Mouse (Mus musculus) G1E (cell line): Measurements from ENCODE around the gene Wfdc6b.

Experiments
- CTCF ChIP-seq: IDR thresholded peaks from 2 replicates; pipeline ENCODE4 v1.5.1; 2012; ENCODE audit warnings: low read depth, low read length, inconsistent platforms, mixed read lengths
- GATA1 ChIP-seq: IDR thresholded peaks from 2 replicates; pipeline ENCODE4 v1.6.1; 2012; ENCODE audit warnings: borderline replicate concordance, low read length, inconsistent platforms, mixed read lengths
- GATA2 ChIP-seq: IDR thresholded peaks from 2 replicates; pipeline ENCODE4 v1.6.1; 2012; ENCODE audit warnings: low read depth, low read length, inconsistent platforms, borderline replicate concordance
- POLR2AphosphoS5 ChIP-seq: IDR thresholded peaks from 2 replicates; pipeline ENCODE4 v1.6.1; 2012; ENCODE audit warnings: low read depth, low read length, inconsistent platforms; ENCODE audit not compliant: insufficient replicate concordance
- TAL1 ChIP-seq: conservative IDR thresholded peaks from 2 replicates; pipeline ENCODE4 v1.6.1; 2012; ENCODE audit warnings: low read depth, low read length, inconsistent platforms, mixed read lengths

- TF ChIP-seq CTCF: no peak
- no peak for TF ChIP-seq GATA1
- no peak for TF ChIP-seq GATA2
- no peak for TF ChIP-seq TAL1
- no peak for TF ChIP-seq POLR2AphosphoS5
Measured at GRCm38 (mm10) chr2:164604411-164604810, 8.9 kb upstream of the Wfdc6b start.
